Mouse (Mus musculus) heart, embryonic 10.5 days (tissue): ENCODE data around the gene Tmsb15b2. TPM values are rescaled to one million over a fixed set of nuclear protein-coding genes. Genes with fewer than 3 reads are reported as not detected.
"Not testable (repeated sequence)": the region's sequence is repeated elsewhere in the genome, so short reads cannot be mapped to it uniquely, and the experiment has no call there.

Experiments
- DNase-seq: peaks from one replicate; pipeline ENCODE4 v3.0.0-alpha.2; 2017; ENCODE audit warnings: low spot score
- H3K27ac ChIP-seq: fragments of 300-500 bp; sonication (generic); 2 replicates; pipeline ENCODE4 v1.5.1; 2016; ENCODE audit warnings: mild to moderate bottlenecking
- H3K27me3 ChIP-seq: fragments of 300-500 bp; sonication (generic); 2 replicates; pipeline ENCODE4 v1.6.1; 2016; ENCODE audit warnings: mild to moderate bottlenecking; ENCODE audit not compliant: poor library complexity, insufficient read depth, severe bottlenecking
- H3K36me3 ChIP-seq: fragments of 300-500 bp; sonication (generic); 2 replicates; pipeline ENCODE4 v1.6.1; 2016; ENCODE audit warnings: mild to moderate bottlenecking, moderate library complexity
- H3K4me1 ChIP-seq: fragments of 300-500 bp; sonication (generic); 2 replicates; pipeline ENCODE4 v1.6.1; 2016; ENCODE audit warnings: mild to moderate bottlenecking
- H3K4me3 ChIP-seq: fragments of 300-500 bp; sonication (generic); 2 replicates; pipeline ENCODE4 v1.5.1; 2016; ENCODE audit warnings: mild to moderate bottlenecking, moderate library complexity
- H3K9me3 ChIP-seq: fragments of 300-500 bp; sonication (generic); 2 replicates; pipeline ENCODE4 v1.6.1; 2016; ENCODE audit warnings: mild to moderate bottlenecking, moderate library complexity
- WGBS: fragments of 180-500 bp; shearing (Covaris S2); methylation state at CpG from one replicate; pipeline ENCODE4 v1.1.7; 2016; 5-methylcytosine and 5-hydroxymethylcytosine counted together
- polyA plus RNA-seq: library from polyadenylated mRNA; unstranded; fragments of >200 nt; fragmentation: Nextera tagmentation; extraction: Ambion mirVana; gene quantifications from 2 replicates; pipeline ENCODE4 v1.2.1, GENCODE M21; 2016

The Tmsb15b2 gene
- polyA plus RNA-seq: 19.7 and 28.3 TPM in 2 replicates

- not testable (repeated sequence) for DNase-seq, H3K9me3 ChIP-seq, H3K4me1 ChIP-seq, H3K27me3 ChIP-seq, H3K27ac ChIP-seq, H3K36me3 ChIP-seq
- 80% methylated on average over 6 of the region's 6 CpGs for WGBS
- H3K4me3 ChIP-seq: peak within 1 kb of the TSS; percentile 54
Observed at GRCm38 (mm10) chrX:136975397-136975796, at the start of gene Tmsb15b2. Tmsb15b2 (minus strand) TSS chrX:136975497.

- no peaks in the 10 kb centered on the region for H3K36me3 ChIP-seq
- H3K4me3 ChIP-seq: no peak overlapping the region
- 8% methylated on average over 1 of the region's 1 CpGs for WGBS
- no peak overlapping the region for H3K27ac ChIP-seq
- H3K9me3 ChIP-seq: no peaks in the 10 kb centered on the region
- no peaks in the 10 kb centered on the region for H3K27me3 ChIP-seq
- DNase-seq: no peak
- no peaks in the 10 kb centered on the region for H3K4me1 ChIP-seq
Observed at GRCm38 (mm10) chrX:137019310-137019709, 44.0 kb upstream of the Tmsb15b2 start.

- no peaks in the 10 kb centered on the region for H3K27me3 ChIP-seq
- no peak overlapping the region for H3K27ac ChIP-seq
- 75% methylated on average over 1 of the region's 1 CpGs for WGBS
- H3K9me3 ChIP-seq: no peaks in the 10 kb centered on the region
- DNase-seq: no peak
- H3K4me3 ChIP-seq: no peak overlapping the region
- H3K36me3 ChIP-seq: no peaks in the 10 kb centered on the region
- no peaks in the 10 kb centered on the region for H3K4me1 ChIP-seq
Observed at GRCm38 (mm10) chrX:137017668-137018067, 42.4 kb upstream of the Tmsb15b2 start.

- H3K4me1 ChIP-seq: no peaks in the 10 kb centered on the region
- H3K27ac ChIP-seq: no peak overlapping the region
- H3K27me3 ChIP-seq: no peaks in the 10 kb centered on the region
- H3K9me3 ChIP-seq: no peaks in the 10 kb centered on the region
- WGBS: 50% methylated on average over 6 of the region's 6 CpGs
- peaks cover 2% of the 10 kb centered on the region; the same call in 1 of the 2 replicates for H3K36me3 ChIP-seq
- DNase-seq: no peak
- no peak overlapping the region for H3K4me3 ChIP-seq
Observed at GRCm38 (mm10) chrX:137015099-137015709, 39.9 kb upstream of the Tmsb15b2 start.

- 74% methylated on average over 2 of the region's 2 CpGs for WGBS
- no peak overlapping the region for H3K27ac ChIP-seq
- no peaks in the 10 kb centered on the region for H3K9me3 ChIP-seq
- H3K36me3 ChIP-seq: no peaks in the 10 kb centered on the region
- no peaks in the 10 kb centered on the region for H3K4me1 ChIP-seq
- no peak overlapping the region for H3K4me3 ChIP-seq
- no peak for DNase-seq
- H3K27me3 ChIP-seq: peaks cover 40% of the 10 kb centered on the region
Observed at GRCm38 (mm10) chrX:136996256-136996655, 21.0 kb upstream of the Tmsb15b2 start.

- DNase-seq: no peak
- peaks cover 43% of the 10 kb centered on the region for H3K27me3 ChIP-seq
- 35% methylated on average over 14 of the region's 14 CpGs for WGBS
- H3K4me3 ChIP-seq: peak overlapping the region; percentile 52; the same call in 1 of the 2 replicates
- H3K9me3 ChIP-seq: no peaks in the 10 kb centered on the region
- H3K27ac ChIP-seq: no peak overlapping the region
- H3K36me3 ChIP-seq: no peaks in the 10 kb centered on the region
- H3K4me1 ChIP-seq: no peaks in the 10 kb centered on the region
Observed at GRCm38 (mm10) chrX:136993641-136994040, 18.3 kb upstream of the Tmsb15b2 start.

GRCm38 (mm10) chrX:136992978-136993547, 17.8 kb upstream of the Tmsb15b2 start, which contains the start of gene Zcchc18:
Zcchc18 (plus strand) TSS chrX:136993155.
- 11% methylated on average over 26 of the region's 26 CpGs for WGBS
- Histone ChIP-seq H3K9me3 (no peaks in the 10 kb centered on the region), H3K27me3 (peaks cover 43% of the 10 kb centered on the region), H3K4me1 (no peaks in the 10 kb centered on the region), H3K27ac (no peak within 1 kb of the TSS), H3K4me3 (peak within 1 kb of the TSS; percentile 52), H3K36me3 (no peaks in the 10 kb centered on the region)
- peak; percentile 79 for DNase-seq

GRCm38 (mm10) chrX:136992191-136992965, 17.1 kb upstream of the Tmsb15b2 start:
- 20% methylated on average over 19 of the region's 19 CpGs for WGBS
- Histone ChIP-seq H3K36me3 (no peaks in the 10 kb centered on the region), H3K27me3 (peaks cover 43% of the 10 kb centered on the region), H3K4me1 (no peaks in the 10 kb centered on the region), H3K9me3 (no peaks in the 10 kb centered on the region), H3K4me3 (peak overlapping the region; percentile 52), H3K27ac (no peak overlapping the region)
- no peak for DNase-seq

- H3K36me3 ChIP-seq: no peaks in the 10 kb centered on the region
- 46% methylated on average over 2 of the region's 2 CpGs for WGBS
Observed at GRCm38 (mm10) chrX:136991274-136991673, 16.0 kb upstream of the Tmsb15b2 start.

GRCm38 (mm10) chrX:136986039-136986438, 10.7 kb upstream of the Tmsb15b2 start:
- no peaks in the 10 kb centered on the region for H3K4me1 ChIP-seq
- no peak for DNase-seq
- H3K4me3 ChIP-seq: no peak overlapping the region
- H3K27me3 ChIP-seq: peaks cover 1% of the 10 kb centered on the region; the same call in 1 of the 2 replicates
- no peaks in the 10 kb centered on the region for H3K36me3 ChIP-seq
- no peaks in the 10 kb centered on the region for H3K9me3 ChIP-seq
- no peak overlapping the region for H3K27ac ChIP-seq

More at GRCm38 (mm10) chrX:136991274-136991673, 16.0 kb upstream of the Tmsb15b2 start:
- H3K4me1 ChIP-seq: no peaks in the 10 kb centered on the region
- DNase-seq: no peak
- H3K27me3 ChIP-seq: peaks cover 37% of the 10 kb centered on the region
- H3K27ac ChIP-seq: no peak overlapping the region
- no peak overlapping the region for H3K4me3 ChIP-seq
- no peaks in the 10 kb centered on the region for H3K9me3 ChIP-seq

GRCm38 (mm10) chrX:136978616-136979015, 3.3 kb upstream of the Tmsb15b2 start:
- DNase-seq: no peak

GRCm38 (mm10) chrX:136976424-136977084, 1.3 kb upstream of the Tmsb15b2 start, which contains the start of the genes Tmsb15l and Tmsb15b1:
Tmsb15l (minus strand) TSS chrX:136976869.
Tmsb15b1 (minus strand) TSS chrX:136976874.
- Histone ChIP-seq H3K27me3 (no peaks in the 10 kb centered on the region), H3K27ac (no peak within 1 kb of the TSS), H3K9me3 (no peaks in the 10 kb centered on the region), H3K4me3 (peak within 1 kb of the TSS; percentile 54), H3K4me1 (no peaks in the 10 kb centered on the region), H3K36me3 (no peaks in the 10 kb centered on the region)
- DNase-seq: peak; percentile 90
- 33% methylated on average over 15 of the region's 15 CpGs for WGBS

More at GRCm38 (mm10) chrX:136978616-136979015, 3.3 kb upstream of the Tmsb15b2 start:
- Histone ChIP-seq H3K4me1 (no peaks in the 10 kb centered on the region), H3K4me3 (no peak overlapping the region), H3K27ac (no peak overlapping the region), H3K36me3 (no peaks in the 10 kb centered on the region), H3K9me3 (no peaks in the 10 kb centered on the region), H3K27me3 (no peaks in the 10 kb centered on the region)
